Mouse (Mus musculus): ENCODE measurements at regions not wholly inside any gene's neighbourhood (a gene's known extent, or its start where the extent isn't known, plus 50 kb on each side); places are given as distances from the start of the nearest gene placed in this dataset.

- no peak for TF ChIP-seq CTCF (IDR thresholded peaks at IDR 0.05; ENCODE audit: control insufficient read depth, insufficient read depth, insufficient replicate concordance, low read depth, low read length)
- TF ChIP-seq POLR2A (IDR thresholded peaks at IDR 0.05; ENCODE audit: control insufficient read depth, low read depth, low read length) = no peak
These were observed 118.7 kb downstream of the Tmem26 start for GRCm38 (mm10) chr10:68842023-68842735.
